Mouse (Mus musculus) frontal cortex, postnatal 25 days (tissue): ENCODE results near the gene Rcc1.

Experiments used
- DNase-seq, 2 experiments: peaks; one replicate each; pipeline ENCODE4 v3.0.0; 2022; ENCODE audit warnings: low spot score in 2 of 2

The Rcc1 gene

GRCm38 (mm10) chr4:132353481-132353885, at the start of gene Rcc1:
Gene Rcc1, minus strand, starts transcription at chr4:132353605.
- peak; percentile 85 to 87 for DNase-seq

GRCm38 (mm10) chr4:132401016-132401415, 47.6 kb upstream of the Rcc1 start:
- DNase-seq, result no peak

- DNase-seq, result no peak
These were observed 45.5 kb upstream of the Rcc1 start for GRCm38 (mm10) chr4:132398863-132399262.

GRCm38 (mm10) chr4:132398045-132398774, 44.8 kb upstream of the Rcc1 start:
- DNase-seq, result no peak

GRCm38 (mm10) chr4:132397120-132397519, 43.7 kb upstream of the Rcc1 start:
- no peak for DNase-seq

GRCm38 (mm10) chr4:132396251-132396650, 42.8 kb upstream of the Rcc1 start:
- no peak for DNase-seq

- DNase-seq, result no peak
These were observed 37.8 kb upstream of the Rcc1 start for GRCm38 (mm10) chr4:132391063-132391740.

GRCm38 (mm10) chr4:132389302-132389701, 35.9 kb upstream of the Rcc1 start:
- DNase-seq, result no peak

GRCm38 (mm10) chr4:132387617-132388016, 34.2 kb upstream of the Rcc1 start:
- DNase-seq, result no peak

- no peak for DNase-seq
These were observed 33.4 kb upstream of the Rcc1 start for GRCm38 (mm10) chr4:132386846-132387245.

- no peak for DNase-seq
These were observed 32.5 kb upstream of the Rcc1 start for GRCm38 (mm10) chr4:132385771-132386410.

- no peak for DNase-seq
These were observed 30.1 kb upstream of the Rcc1 start for GRCm38 (mm10) chr4:132383455-132383854.

- no peak for DNase-seq
These were observed 28.9 kb upstream of the Rcc1 start for GRCm38 (mm10) chr4:132382296-132382695.

- DNase-seq, result no peak
These were observed 27.7 kb upstream of the Rcc1 start for GRCm38 (mm10) chr4:132380965-132381616.

GRCm38 (mm10) chr4:132373820-132374219, 20.4 kb upstream of the Rcc1 start:
- DNase-seq, result no peak

- no peak for DNase-seq
These were observed 16.7 kb upstream of the Rcc1 start for GRCm38 (mm10) chr4:132369953-132370750.

GRCm38 (mm10) chr4:132367480-132368201, 14.2 kb upstream of the Rcc1 start:
- DNase-seq, result no peak

- DNase-seq, result no peak
These were observed 12.2 kb upstream of the Rcc1 start for GRCm38 (mm10) chr4:132365450-132366060.

- no peak for DNase-seq
These were observed 10.1 kb upstream of the Rcc1 start for GRCm38 (mm10) chr4:132363487-132363886.

GRCm38 (mm10) chr4:132359510-132359909, 6.1 kb upstream of the Rcc1 start:
- no peak for DNase-seq
